Mouse (Mus musculus): ENCODE results near the gene Srgap3. TPM values are rescaled to one million over a fixed set of nuclear protein-coding genes. Genes with fewer than 3 reads are reported as not detected.
A peak's percentile ranks its signal among the peaks of the same experiment; 100 is the strongest.

Srgap3 gene
- polyA plus RNA-seq, 1 experiment from 2014 or later, result 0.50 TPM

- no peaks in the 10 kb centered on the region for H3K9me3 ChIP-seq (ENCODE audit: control insufficient read depth)
- H3K4me3 ChIP-seq (ENCODE audit: low read depth, low read length), result no peak overlapping the region
- no peak overlapping the region for H3K9ac ChIP-seq (ENCODE audit: low read depth, low read length)
- no peak for ATAC-seq
- 69% methylated on average over 4 of the region's 4 CpGs for WGBS
- no peaks in the 10 kb centered on the region for H3K4me1 ChIP-seq (replicated peaks; ENCODE audit: control insufficient read depth, insufficient read depth, low read length)
- TF ChIP-seq CTCF (IDR thresholded peaks at IDR 0.05; ENCODE audit: low read depth), result no peak
- H3K4me2 ChIP-seq (replicated peaks; ENCODE audit: low read depth), result no peak overlapping the region
- no peaks in the 10 kb centered on the region for H3K36me3 ChIP-seq (ENCODE audit: control insufficient read depth, insufficient read depth)
- H3K27me3 ChIP-seq (replicated peaks; ENCODE audit: control insufficient read depth, insufficient read depth, low read length), result no peaks in the 10 kb centered on the region
- H3K27ac ChIP-seq (ENCODE audit: low read depth, low read length), result no peak overlapping the region
These were observed 30.2 kb upstream of the Srgap3 start for GRCm38 (mm10) chr6:112977246-112977645.

GRCm38 (mm10) chr6:112976541-112976940 lies 29.5 kb upstream of the Srgap3 start:
- no peak for ATAC-seq
- H3K4me1 ChIP-seq (replicated peaks; ENCODE audit: control insufficient read depth, insufficient read depth, low read length), result no peaks in the 10 kb centered on the region
- no peak overlapping the region for H3K4me3 ChIP-seq (ENCODE audit: low read depth, low read length)
- H3K27ac ChIP-seq (ENCODE audit: low read depth, low read length), result no peak overlapping the region
- no peak for TF ChIP-seq CTCF (IDR thresholded peaks at IDR 0.05; ENCODE audit: low read depth)
- no peaks in the 10 kb centered on the region for H3K27me3 ChIP-seq (replicated peaks; ENCODE audit: control insufficient read depth, insufficient read depth, low read length)
- no peak overlapping the region for H3K9ac ChIP-seq (ENCODE audit: low read depth, low read length)
- H3K4me2 ChIP-seq (replicated peaks; ENCODE audit: low read depth), result no peak overlapping the region
- no peaks in the 10 kb centered on the region for H3K9me3 ChIP-seq (ENCODE audit: control insufficient read depth)
- H3K36me3 ChIP-seq (ENCODE audit: control insufficient read depth, insufficient read depth), result no peaks in the 10 kb centered on the region

- no peaks in the 10 kb centered on the region for H3K4me1 ChIP-seq (replicated peaks; ENCODE audit: control insufficient read depth, insufficient read depth, low read length)
- 94% methylated on average over 16 of the region's 16 CpGs for WGBS
- H3K27ac ChIP-seq (ENCODE audit: low read depth, low read length), result no peak overlapping the region
- ATAC-seq, result no peak
- no peaks in the 10 kb centered on the region for H3K9me3 ChIP-seq (ENCODE audit: control insufficient read depth)
- TF ChIP-seq CTCF (IDR thresholded peaks at IDR 0.05; ENCODE audit: low read depth), result no peak
- H3K4me3 ChIP-seq (ENCODE audit: low read depth, low read length), result no peak overlapping the region
- H3K9ac ChIP-seq (ENCODE audit: low read depth, low read length), result no peak overlapping the region
- no peaks in the 10 kb centered on the region for H3K36me3 ChIP-seq (ENCODE audit: control insufficient read depth, insufficient read depth)
- H3K27me3 ChIP-seq (replicated peaks; ENCODE audit: control insufficient read depth, insufficient read depth, low read length), result no peaks in the 10 kb centered on the region
- H3K4me2 ChIP-seq (replicated peaks; ENCODE audit: low read depth), result no peak overlapping the region
These were observed 29.1 kb upstream of the Srgap3 start for GRCm38 (mm10) chr6:112976136-112976535.

GRCm38 (mm10) chr6:112973786-112974720 lies 27.0 kb upstream of the Srgap3 start:
- no peak for ATAC-seq
- no peak overlapping the region for H3K4me2 ChIP-seq (replicated peaks; ENCODE audit: low read depth)

GRCm38 (mm10) chr6:112972858-112973631 lies 26.0 kb upstream of the Srgap3 start:
- H3K9ac ChIP-seq (ENCODE audit: low read depth, low read length), result no peak overlapping the region
- no peaks in the 10 kb centered on the region for H3K36me3 ChIP-seq (ENCODE audit: control insufficient read depth, insufficient read depth)
- H3K27ac ChIP-seq (ENCODE audit: low read depth, low read length), result no peak overlapping the region
- H3K4me2 ChIP-seq (replicated peaks; ENCODE audit: low read depth), result no peak overlapping the region
- no peak overlapping the region for H3K4me3 ChIP-seq (ENCODE audit: low read depth, low read length)
- H3K9me3 ChIP-seq (ENCODE audit: control insufficient read depth), result no peaks in the 10 kb centered on the region
- H3K4me1 ChIP-seq (replicated peaks; ENCODE audit: control insufficient read depth, insufficient read depth, low read length), result no peaks in the 10 kb centered on the region
- no peaks in the 10 kb centered on the region for H3K27me3 ChIP-seq (replicated peaks; ENCODE audit: control insufficient read depth, insufficient read depth, low read length)
- no peak for TF ChIP-seq CTCF (IDR thresholded peaks at IDR 0.05; ENCODE audit: low read depth)
- ATAC-seq, result 0 out of 2 replicates have a peak, but pooled peaks have one; percentile 51
- WGBS, result 16% methylated on average over 18 of the region's 18 CpGs

More at GRCm38 (mm10) chr6:112973786-112974720, 27.0 kb upstream of the Srgap3 start:
- no peak overlapping the region for H3K4me3 ChIP-seq (ENCODE audit: low read depth, low read length)
- no peak for TF ChIP-seq CTCF (IDR thresholded peaks at IDR 0.05; ENCODE audit: low read depth)
- no peaks in the 10 kb centered on the region for H3K27me3 ChIP-seq (replicated peaks; ENCODE audit: control insufficient read depth, insufficient read depth, low read length)
- H3K9me3 ChIP-seq (ENCODE audit: control insufficient read depth), result no peaks in the 10 kb centered on the region
- no peaks in the 10 kb centered on the region for H3K36me3 ChIP-seq (ENCODE audit: control insufficient read depth, insufficient read depth)
- no peak overlapping the region for H3K27ac ChIP-seq (ENCODE audit: low read depth, low read length)
- WGBS, result 73% methylated on average over 19 of the region's 19 CpGs
- H3K9ac ChIP-seq (ENCODE audit: low read depth, low read length), result no peak overlapping the region
- H3K4me1 ChIP-seq (replicated peaks; ENCODE audit: control insufficient read depth, insufficient read depth, low read length), result no peaks in the 10 kb centered on the region

- 73% methylated on average over 10 of the region's 10 CpGs for WGBS
- H3K9me3 ChIP-seq (ENCODE audit: control insufficient read depth), result no peaks in the 10 kb centered on the region
- no peaks in the 10 kb centered on the region for H3K27me3 ChIP-seq (replicated peaks; ENCODE audit: control insufficient read depth, insufficient read depth, low read length)
- no peaks in the 10 kb centered on the region for H3K4me1 ChIP-seq (replicated peaks; ENCODE audit: control insufficient read depth, insufficient read depth, low read length)
- ATAC-seq, result no peak
- no peak overlapping the region for H3K9ac ChIP-seq (ENCODE audit: low read depth, low read length)
- TF ChIP-seq CTCF (IDR thresholded peaks at IDR 0.05; ENCODE audit: low read depth), result no peak
- no peaks in the 10 kb centered on the region for H3K36me3 ChIP-seq (ENCODE audit: control insufficient read depth, insufficient read depth)
- H3K27ac ChIP-seq (ENCODE audit: low read depth, low read length), result no peak overlapping the region
- no peak overlapping the region for H3K4me3 ChIP-seq (ENCODE audit: low read depth, low read length)
- H3K4me2 ChIP-seq (replicated peaks; ENCODE audit: low read depth), result no peak overlapping the region
These were observed 25.1 kb upstream of the Srgap3 start for GRCm38 (mm10) chr6:112972127-112972526.

All from intestine, postnatal 0 days (tissue).